Mouse (Mus musculus) heart, embryonic 13.5 days (tissue): ENCODE measurements around the gene Acp4. TPM values are rescaled to one million over a fixed set of nuclear protein-coding genes. Genes with fewer than 3 reads are reported as not detected.
"Not testable (repeated sequence)": the region's sequence is repeated elsewhere in the genome, so short reads cannot be mapped to it uniquely, and the experiment has no call there.

Experiments
- ATAC-seq: fragments of 200-750 bp; cut with Nextera tagmentation; 2 replicates; pipeline ENCODE4 v1.8.0; 2017; ENCODE audit warnings: moderate TSS enrichment; ENCODE audit not compliant: insufficient number of reproducible peaks, low FRiP score, low TSS enrichment; ENCODE audit errors: extremely low read depth
- H3K27ac ChIP-seq: fragments of 300-500 bp; sonication (generic); replicated peaks from 2 replicates; pipeline ENCODE4 v1.5.1; 2015; ENCODE audit warnings: moderate library complexity, mild to moderate bottlenecking, inconsistent platforms
- H3K27me3 ChIP-seq: fragments of 300-500 bp; sonication (generic); replicated peaks from 2 replicates; pipeline ENCODE4 v1.6.1; 2015; ENCODE audit warnings: mild to moderate bottlenecking, inconsistent platforms
- H3K36me3 ChIP-seq: fragments of 300-500 bp; sonication (generic); 2 replicates; pipeline ENCODE4 v1.6.1; 2015; ENCODE audit warnings: mild to moderate bottlenecking, inconsistent platforms
- H3K4me1 ChIP-seq: fragments of 300-500 bp; sonication (generic); 2 replicates; pipeline ENCODE4 v1.6.1; 2015; ENCODE audit warnings: inconsistent platforms
- H3K4me2 ChIP-seq: fragments of 300-500 bp; sonication (generic); 2 replicates; pipeline ENCODE4 v1.6.1; 2015; ENCODE audit warnings: inconsistent platforms, mild to moderate bottlenecking, moderate library complexity
- H3K4me3 ChIP-seq: fragments of 300-500 bp; sonication (generic); 2 replicates; pipeline ENCODE4 v1.5.1; 2015; ENCODE audit warnings: moderate library complexity, mild to moderate bottlenecking, inconsistent platforms
- H3K9ac ChIP-seq: fragments of 300-500 bp; sonication (generic); 2 replicates; pipeline ENCODE4 v1.6.1; 2015; ENCODE audit warnings: inconsistent platforms, mild to moderate bottlenecking, moderate library complexity
- H3K9me3 ChIP-seq: fragments of 300-500 bp; sonication (generic); 2 replicates; pipeline ENCODE4 v1.6.1; 2016; ENCODE audit warnings: inconsistent platforms
- WGBS: fragments of 180-500 bp; shearing (Covaris S2); methylation state at CpG from one replicate; pipeline ENCODE4 v1.1.7; 2015; ENCODE audit warnings: mixed read lengths; 5-methylcytosine and 5-hydroxymethylcytosine counted together
- polyA plus RNA-seq: library from polyadenylated mRNA; unstranded; fragments of >200 nt; fragmentation: Nextera tagmentation; extraction: Ambion mirVana; gene quantifications from 2 replicates; pipeline ENCODE4 v1.2.1, GENCODE M21; 2015

Gene Acp4
- polyA plus RNA-seq, 1 experiment from 2014 or later = not detected

DNA sequence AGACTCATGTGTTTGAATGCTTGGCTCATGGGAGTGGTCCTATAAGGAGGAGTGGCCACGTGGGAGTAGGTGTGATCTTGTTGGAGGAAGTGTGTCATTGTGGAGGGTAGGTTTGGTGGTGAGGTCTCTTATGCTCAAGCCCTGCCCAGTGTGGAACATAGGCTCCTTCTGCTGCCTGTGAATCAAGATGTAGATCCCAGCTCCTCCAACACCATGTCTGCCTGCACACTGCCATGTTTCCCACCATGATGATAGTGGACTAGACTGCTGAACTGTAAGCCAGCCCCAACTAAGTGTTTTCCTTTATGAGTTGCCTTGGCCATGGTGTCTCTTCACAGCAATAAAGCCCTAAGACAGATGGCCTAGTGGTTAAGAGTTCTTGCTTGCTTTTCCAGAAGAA is 13.1 kb downstream of the Acp4 start:
- no peak for ATAC-seq
- no peaks in the 10 kb centered on the region for H3K9me3 ChIP-seq
- no peak overlapping the region for H3K9ac ChIP-seq
- peaks cover 15% of the 10 kb centered on the region for H3K36me3 ChIP-seq
- H3K27ac ChIP-seq = no peak overlapping the region
- no peaks in the 10 kb centered on the region for H3K27me3 ChIP-seq
- H3K4me3 ChIP-seq = no peak overlapping the region
- peaks cover 19% of the 10 kb centered on the region for H3K4me1 ChIP-seq
- 44% methylated on average over 1 of the region's 1 CpGs for WGBS
- no peak overlapping the region for H3K4me2 ChIP-seq

DNA sequence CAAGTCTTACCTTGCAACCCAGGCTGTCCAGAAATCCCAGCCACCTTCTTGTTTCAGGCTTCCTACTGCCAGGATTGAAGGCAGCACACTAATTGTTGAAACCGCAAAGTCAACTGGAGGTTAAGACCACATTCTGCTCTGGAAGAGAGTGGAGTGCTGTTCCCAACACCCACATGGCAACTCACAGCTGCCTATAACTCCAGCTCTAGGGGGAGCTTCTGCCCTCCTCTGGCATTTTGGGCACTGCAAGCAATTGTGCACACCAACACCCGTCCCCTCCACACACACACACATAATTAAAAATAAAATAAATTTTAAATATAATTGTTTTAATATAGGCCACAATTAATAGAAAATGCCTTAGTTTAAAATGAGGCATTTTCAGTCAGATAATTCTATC is 16.0 kb downstream of the Acp4 start:
- 67% methylated on average over 2 of the region's 2 CpGs for WGBS
- H3K4me2 ChIP-seq = no peak overlapping the region
- H3K36me3 ChIP-seq = no peaks in the 10 kb centered on the region
- no peaks in the 10 kb centered on the region for H3K27me3 ChIP-seq
- H3K9me3 ChIP-seq = no peaks in the 10 kb centered on the region
- H3K9ac ChIP-seq = no peak overlapping the region
- ATAC-seq = no peak
- peaks cover 5% of the 10 kb centered on the region for H3K4me1 ChIP-seq
- no peak overlapping the region for H3K27ac ChIP-seq
- H3K4me3 ChIP-seq = no peak overlapping the region

DNA sequence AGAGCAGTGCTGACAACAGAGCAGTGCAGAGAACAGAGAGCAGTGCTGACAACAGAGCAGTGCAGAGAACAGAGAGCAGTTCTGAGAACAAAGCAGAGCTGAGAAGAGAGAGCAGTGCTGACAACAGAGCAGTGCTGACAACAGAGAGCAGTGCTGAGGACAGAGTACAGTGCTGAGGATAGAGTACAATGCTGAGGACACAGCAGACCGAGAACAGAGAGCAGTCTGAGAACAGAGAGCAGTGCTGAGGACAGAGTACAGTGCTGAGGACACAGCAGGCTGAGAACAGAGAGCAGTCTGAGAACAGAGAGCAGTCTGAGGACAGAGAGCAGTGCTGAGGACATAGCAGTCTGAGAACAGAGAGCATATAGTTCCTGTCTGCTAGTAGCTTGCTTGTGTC is 16.5 kb downstream of the Acp4 start:
- Histone ChIP-seq H3K36me3 (no peaks in the 10 kb centered on the region), H3K27me3 (no peaks in the 10 kb centered on the region), H3K4me2 (no peak overlapping the region), H3K9me3 (no peaks in the 10 kb centered on the region), H3K4me1 (peaks cover 5% of the 10 kb centered on the region), H3K4me3 (no peak overlapping the region), H3K27ac (no peak overlapping the region), H3K9ac (no peak overlapping the region)
- ATAC-seq = no peak
- 22% methylated on average over 1 of the region's 1 CpGs for WGBS

DNA sequence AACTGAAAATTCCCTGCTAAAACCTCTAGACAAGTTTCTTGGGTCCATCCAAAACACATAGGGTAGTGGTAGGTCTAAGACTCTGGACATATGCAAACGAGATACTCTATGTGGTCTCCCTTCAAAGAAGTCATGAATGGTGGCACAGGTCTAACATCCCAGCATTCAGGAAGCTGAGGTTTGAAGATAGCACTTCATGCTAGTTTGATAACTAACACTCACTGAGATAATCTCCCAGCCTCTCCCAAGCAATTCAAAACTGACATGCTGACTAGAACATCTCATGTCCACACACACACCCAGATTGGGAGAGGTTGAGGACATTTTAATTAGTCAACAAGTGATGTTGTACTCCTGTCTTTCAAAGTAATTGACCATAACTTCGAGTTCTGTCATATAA is 17.3 kb downstream of the Acp4 start:
- no peak overlapping the region for H3K27ac ChIP-seq
- H3K4me3 ChIP-seq = no peak overlapping the region
- H3K9ac ChIP-seq = no peak overlapping the region
- no peaks in the 10 kb centered on the region for H3K36me3 ChIP-seq
- no peak overlapping the region for H3K4me2 ChIP-seq
- H3K4me1 ChIP-seq = no peaks in the 10 kb centered on the region
- no peaks in the 10 kb centered on the region for H3K27me3 ChIP-seq
- no peak for ATAC-seq
- WGBS = 51% methylated on average over 2 of the region's 2 CpGs
- H3K9me3 ChIP-seq = no peaks in the 10 kb centered on the region

DNA sequence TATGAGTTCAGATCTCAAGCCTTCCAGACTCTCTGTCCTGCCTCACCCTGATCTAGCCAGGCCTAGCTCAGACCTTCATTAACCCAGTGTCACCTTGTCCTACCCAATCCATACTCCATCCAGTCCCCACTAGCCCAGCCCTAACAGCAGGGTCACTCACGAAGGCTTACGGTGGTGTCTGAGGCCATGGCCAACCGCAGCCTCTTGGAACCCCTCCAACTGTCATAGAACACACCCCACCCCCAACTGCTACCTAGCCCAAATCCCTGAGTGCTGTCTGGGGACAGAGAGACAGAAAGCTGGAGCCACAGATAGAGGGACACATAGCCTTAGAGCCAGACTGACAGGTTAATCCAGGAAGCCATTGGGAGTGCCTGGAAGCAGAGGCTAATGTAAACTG is 21.3 kb downstream of the Acp4 start, which contains the start of gene Gm36864:
Gene Gm36864 (plus strand): TSS at position 269 of the 400 bp plus-strand sequence.
- Histone ChIP-seq H3K4me3 (no peak within 1 kb of the TSS), H3K4me1 (no peaks in the 10 kb centered on the region), H3K9me3 (no peaks in the 10 kb centered on the region), H3K27me3 (no peaks in the 10 kb centered on the region), H3K36me3 (no peaks in the 10 kb centered on the region), H3K4me2 (no peak within 1 kb of the TSS), H3K27ac (no peak within 1 kb of the TSS), H3K9ac (no peak within 1 kb of the TSS)
- ATAC-seq = 0 out of 2 replicates have a peak, but pooled peaks have one; percentile 31
- WGBS = 57% methylated on average over 3 of the region's 3 CpGs

DNA sequence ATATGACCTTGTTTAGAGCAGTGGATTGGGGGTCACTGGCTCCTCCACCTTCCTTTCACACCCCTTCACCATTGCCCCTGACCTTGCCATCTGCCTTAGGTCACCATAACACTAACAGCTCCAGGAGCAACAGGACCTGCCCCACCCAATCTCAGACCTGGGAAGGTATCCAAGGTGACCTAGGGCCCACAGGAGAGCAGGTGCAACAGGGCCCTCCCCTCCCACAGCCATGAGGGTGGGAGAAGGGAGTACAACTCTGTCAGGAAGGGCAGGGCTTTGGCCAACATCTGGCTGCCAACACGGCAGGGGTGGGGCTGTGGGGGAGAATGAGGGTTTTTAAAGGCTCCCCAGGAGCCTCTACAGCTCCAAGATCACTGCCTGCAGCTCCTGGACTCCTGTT is 32.1 kb downstream of the Acp4 start, which contains the start of gene Klk1:
Gene Klk1 (plus strand): TSS at position 285 of the 400 bp plus-strand sequence.
- Histone ChIP-seq H3K27ac (no peak within 1 kb of the TSS), H3K9ac (no peak within 1 kb of the TSS), H3K4me3 (no peak within 1 kb of the TSS), H3K36me3 (no peaks in the 10 kb centered on the region), H3K4me1 (no peaks in the 10 kb centered on the region), H3K4me2 (no peak within 1 kb of the TSS), H3K9me3 (no peaks in the 10 kb centered on the region), H3K27me3 (peaks cover 6% of the 10 kb centered on the region; the same call in 1 of the 2 replicates)
- no peak for ATAC-seq
- 24% methylated on average over 1 of the region's 1 CpGs for WGBS

DNA sequence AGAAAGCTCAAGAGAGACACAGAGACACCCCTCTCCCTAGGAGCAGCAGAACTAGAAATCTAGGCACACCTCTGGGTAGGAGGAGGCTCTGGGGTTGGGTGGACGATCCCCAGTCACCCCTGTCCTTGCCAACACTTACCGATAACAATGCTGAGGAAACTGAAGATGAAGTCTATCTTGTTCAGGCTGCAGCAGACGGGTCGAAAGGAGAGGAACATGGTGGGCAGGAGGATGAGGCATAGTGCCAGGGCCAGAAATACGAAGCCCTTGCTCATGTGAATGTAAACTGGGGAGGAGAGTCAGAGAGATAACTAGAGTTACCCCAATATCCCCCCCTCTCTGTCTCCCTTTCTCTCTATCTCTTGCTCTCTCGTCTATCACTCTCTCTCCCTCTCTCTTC is 34.8 kb downstream of the Acp4 start:
- H3K27ac ChIP-seq, H3K36me3 ChIP-seq, H3K4me1 ChIP-seq, H3K9ac ChIP-seq, H3K9me3 ChIP-seq, ATAC-seq, H3K4me2 ChIP-seq, H3K27me3 ChIP-seq, H3K4me3 ChIP-seq: not testable (repeated sequence)
- 56% methylated on average over 6 of the region's 6 CpGs for WGBS

DNA sequence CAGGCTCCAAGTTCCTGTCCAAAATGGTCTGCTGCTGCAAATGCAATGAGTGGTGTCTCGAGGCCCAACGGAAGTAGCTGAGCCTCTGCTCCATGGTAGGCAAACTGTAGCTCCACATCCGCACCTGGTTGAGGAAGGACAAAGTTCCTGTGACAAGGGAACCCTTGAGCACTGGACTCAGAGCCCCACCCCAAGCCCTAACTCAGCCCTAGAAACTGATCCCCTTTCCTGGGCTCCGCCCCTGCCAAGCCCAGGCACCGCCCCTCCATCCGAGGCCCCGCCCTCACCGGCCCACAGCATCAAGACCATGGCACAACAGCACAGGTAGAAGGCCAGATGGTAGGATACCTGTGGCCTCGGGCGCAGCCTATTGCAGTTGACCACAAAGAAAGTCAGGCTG is 35.6 kb downstream of the Acp4 start:
- H3K9me3 ChIP-seq, H3K4me3 ChIP-seq, ATAC-seq, H3K27me3 ChIP-seq, H3K27ac ChIP-seq, H3K9ac ChIP-seq, H3K36me3 ChIP-seq, H3K4me2 ChIP-seq, H3K4me1 ChIP-seq: not testable (repeated sequence)
- WGBS = 45% methylated on average over 8 of the region's 10 CpGs

DNA sequence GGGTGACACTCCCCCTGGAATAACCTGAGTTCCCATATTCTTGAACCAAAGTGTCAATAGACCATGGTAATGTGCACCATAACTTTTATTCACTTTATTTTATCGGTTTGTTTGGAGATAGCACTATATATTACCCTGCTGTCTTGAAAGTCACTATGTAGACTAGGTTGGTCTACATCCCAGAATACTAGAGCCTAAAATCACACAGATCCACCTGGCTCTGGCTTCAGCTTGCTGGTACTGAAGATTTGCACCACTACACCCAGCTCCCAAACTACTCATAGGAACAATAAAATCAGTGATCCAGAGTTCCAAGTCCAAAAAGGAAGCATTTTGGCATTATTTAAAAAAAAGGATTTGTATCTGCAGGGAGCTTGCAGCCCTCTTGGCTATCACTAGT is 41.5 kb downstream of the Acp4 start, which contains the start of gene Klk1b5:
Gene Klk1b5 (plus strand): TSS at position 301 of the 400 bp plus-strand sequence.
- Histone ChIP-seq H3K4me1 (no peaks in the 10 kb centered on the region), H3K27ac (no peak within 1 kb of the TSS), H3K4me2 (no peak within 1 kb of the TSS), H3K4me3 (no peak within 1 kb of the TSS), H3K27me3 (peaks cover 6% of the 10 kb centered on the region; the same call in 1 of the 2 replicates), H3K9ac (no peak within 1 kb of the TSS), H3K36me3 (no peaks in the 10 kb centered on the region), H3K9me3 (no peaks in the 10 kb centered on the region)
- ATAC-seq = no peak
- 74% methylated on average over 1 of the region's 1 CpGs for WGBS

DNA sequence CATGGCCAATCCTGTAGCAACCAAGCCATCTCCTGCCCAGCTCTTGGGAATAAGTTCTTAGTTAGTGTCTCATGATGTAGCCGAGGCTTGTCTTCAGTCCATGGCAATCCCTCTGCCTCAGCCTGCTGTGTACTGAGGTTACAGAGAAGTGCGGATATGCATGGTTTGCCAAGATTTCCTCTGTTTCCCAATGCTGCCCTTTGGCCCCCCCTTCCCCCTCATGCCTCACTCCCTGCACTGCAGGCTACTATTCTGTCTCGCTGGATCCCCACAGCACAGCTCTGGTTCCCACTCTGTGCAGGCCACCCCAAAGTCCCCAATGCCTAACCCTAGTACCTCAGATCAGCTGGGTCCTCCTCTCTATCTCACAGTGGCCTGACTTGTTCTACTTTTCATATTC is 48.9 kb downstream of the Acp4 start:
- H3K4me1 ChIP-seq = no peaks in the 10 kb centered on the region
- H3K27ac ChIP-seq = no peak overlapping the region
- H3K9me3 ChIP-seq = no peaks in the 10 kb centered on the region
- H3K9ac ChIP-seq = no peak overlapping the region
- 63% methylated on average over 3 of the region's 3 CpGs for WGBS
- no peaks in the 10 kb centered on the region for H3K36me3 ChIP-seq
- no peak overlapping the region for H3K4me2 ChIP-seq
- H3K4me3 ChIP-seq = no peak overlapping the region
- 0 out of 2 replicates have a peak, but pooled peaks cover 3% of the 10 kb centered on the region for H3K27me3 ChIP-seq
- no peak for ATAC-seq

DNA sequence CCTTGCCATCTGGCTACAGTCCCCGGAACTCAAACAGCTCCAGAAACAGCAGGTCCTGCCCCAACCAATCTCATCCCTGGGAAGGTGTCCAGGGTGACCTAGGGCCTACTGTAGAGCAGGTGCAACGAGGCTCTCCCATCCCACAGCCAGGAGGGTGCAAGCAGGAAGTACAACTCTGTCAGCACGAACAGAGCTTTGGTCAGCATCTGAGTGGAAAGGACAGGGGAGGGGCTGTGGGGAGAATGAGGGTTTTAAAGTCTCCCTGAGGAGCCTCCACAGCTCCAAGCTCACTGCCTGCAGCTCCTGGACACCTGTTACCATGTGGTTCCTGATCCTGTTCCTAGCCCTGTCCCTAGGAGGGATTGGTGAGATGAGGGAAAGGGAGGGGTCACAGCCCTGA is 50.0 kb downstream of the Acp4 start, which contains the start of gene Klk1b4:
Gene Klk1b4 (plus strand): TSS at position 301 of the 400 bp plus-strand sequence.
- not testable (repeated sequence) for H3K9me3 ChIP-seq, H3K36me3 ChIP-seq, H3K4me1 ChIP-seq, H3K27ac ChIP-seq, H3K9ac ChIP-seq, H3K27me3 ChIP-seq, H3K4me2 ChIP-seq, ATAC-seq, H3K4me3 ChIP-seq
- WGBS = 38% methylated on average over 3 of the region's 3 CpGs
